Mouse (Mus musculus) MEL (cell line): Measurements from ENCODE around the gene Ccdc183. TPM values are rescaled to one million over a fixed set of nuclear protein-coding genes. Genes with fewer than 3 reads are reported as not detected.

ENCODE experiments used
- DNase-seq: peaks from one replicate; pipeline ENCODE4 v3.0.0; 2011; ENCODE audit warnings: low read depth, low spot score
- H3K27ac ChIP-seq: 2 replicates; pipeline ENCODE4 v1.5.1; 2012; ENCODE audit warnings: low read depth, mild to moderate bottlenecking, control low read depth, low read length, moderate library complexity; ENCODE audit not compliant: control insufficient read depth
- H3K27me3 ChIP-seq, 2 experiments: fragments of 150-350 bp in 1 of 2; sonication (generic) in 1 of 2; 2 replicates each; pipeline ENCODE4 v1.6.1; 2012; ENCODE audit warnings: low read length in 2 of 2, mild to moderate bottlenecking in 2 of 2, improper control_type of control experiment in 1 of 2, moderate library complexity in 1 of 2; ENCODE audit not compliant: insufficient read depth in 2 of 2, control insufficient read depth in 1 of 2
- H3K36me3 ChIP-seq, 2 experiments: 2 replicates each; pipeline ENCODE4 v1.6.1; 2012 to 2014; ENCODE audit warnings: low read length in 2 of 2, improper control_type of control experiment in 1 of 2, inconsistent platforms in 1 of 2, mild to moderate bottlenecking in 1 of 2; ENCODE audit not compliant: insufficient read depth in 2 of 2, control insufficient read depth in 1 of 2
- H3K4me1 ChIP-seq, 2 experiments: fragments of 150-350 bp in 1 of 2; sonication (generic) in 1 of 2; 2 replicates each; pipeline ENCODE4 v1.6.1; 2012; ENCODE audit warnings: low read length in 2 of 2, improper control_type of control experiment in 1 of 2, mild to moderate bottlenecking in 1 of 2; ENCODE audit not compliant: insufficient read depth in 2 of 2, control insufficient read depth in 1 of 2
- H3K4me3 ChIP-seq, 2 experiments: fragments of 150-350 bp in 1 of 2; sonication (generic) in 1 of 2; 2 replicates each; pipeline ENCODE4 v1.5.1; 2012; ENCODE audit warnings: low read depth in 2 of 2, low read length in 2 of 2, mild to moderate bottlenecking in 2 of 2, moderate library complexity in 2 of 2, control low read depth in 1 of 2, improper control_type of control experiment in 1 of 2; ENCODE audit not compliant: control insufficient read depth in 1 of 2, insufficient read depth in 1 of 2
- H3K79me2 ChIP-seq: 2 replicates; pipeline ENCODE4 v1.6.1; 2012; ENCODE audit warnings: mild to moderate bottlenecking, low read length, moderate library complexity; ENCODE audit not compliant: control insufficient read depth, poor library complexity, insufficient read depth
- H3K9ac ChIP-seq: 2 replicates; pipeline ENCODE4 v1.6.1; 2012; ENCODE audit warnings: low read depth, mild to moderate bottlenecking, control low read depth, low read length, moderate library complexity; ENCODE audit not compliant: control insufficient read depth, poor library complexity, severe bottlenecking
- H3K9me3 ChIP-seq: fragments of 150-350 bp; sonication (generic); replicated peaks from 2 replicates; pipeline ENCODE4 v1.6.1; 2012; ENCODE audit warnings: mild to moderate bottlenecking, low read length, improper control_type of control experiment, moderate library complexity; ENCODE audit not compliant: insufficient read depth
- BHLHE40 ChIP-seq: IDR thresholded peaks from 2 replicates; pipeline ENCODE4 v1.6.1; 2012; ENCODE audit warnings: low read depth, mild to moderate bottlenecking, inconsistent platforms, low read length, improper control_type of control experiment, borderline replicate concordance
- CHD1 ChIP-seq: IDR thresholded peaks from 2 replicates; pipeline ENCODE4 v1.6.1; 2012; ENCODE audit warnings: low read depth, mild to moderate bottlenecking, inconsistent platforms, low read length, improper control_type of control experiment
- ELF1 ChIP-seq: IDR thresholded peaks from 2 replicates; pipeline ENCODE4 v1.6.1; 2014; ENCODE audit warnings: low read depth, mild to moderate bottlenecking, inconsistent platforms, low read length, improper control_type of control experiment, moderate library complexity
- KAT2A ChIP-seq: conservative IDR thresholded peaks from 2 replicates; pipeline ENCODE4 v1.6.1; 2012; ENCODE audit warnings: low read depth, low read length, improper control_type of control experiment, inconsistent platforms
- MAX ChIP-seq: IDR thresholded peaks from 2 replicates; pipeline ENCODE4 v1.6.1; 2011; ENCODE audit warnings: low read length, improper control_type of control experiment
- MEF2A ChIP-seq: IDR thresholded peaks from 2 replicates; pipeline ENCODE4 v1.6.1; 2014; ENCODE audit warnings: low read depth, mild to moderate bottlenecking, inconsistent platforms, low read length, improper control_type of control experiment; ENCODE audit not compliant: poor library complexity, insufficient replicate concordance, severe bottlenecking; ENCODE audit errors: extremely low read depth
- MXI1 ChIP-seq: IDR thresholded peaks from 2 replicates; pipeline ENCODE4 v1.6.1; 2011; ENCODE audit warnings: mild to moderate bottlenecking, low read depth, low read length, improper control_type of control experiment
- MYB ChIP-seq: IDR thresholded peaks from 2 replicates; pipeline ENCODE4 v1.6.1; 2011; ENCODE audit warnings: mild to moderate bottlenecking, low read depth, low read length, improper control_type of control experiment
- NELFE ChIP-seq: IDR thresholded peaks from 2 replicates; pipeline ENCODE4 v1.6.1; 2011; ENCODE audit warnings: low read depth, low read length, improper control_type of control experiment
- POLR2A ChIP-seq, 2 experiments: IDR thresholded peaks; 2 replicates each; pipeline ENCODE4 v1.6.1; 2011 to 2012; ENCODE audit warnings: low read length in 2 of 2, mild to moderate bottlenecking in 2 of 2, control low read depth in 1 of 2, improper control_type of control experiment in 1 of 2, low read depth in 1 of 2, moderate library complexity in 1 of 2; ENCODE audit not compliant: control insufficient read depth in 1 of 2, insufficient read depth in 1 of 2, poor library complexity in 1 of 2
- POLR2AphosphoS2 ChIP-seq: IDR thresholded peaks from 2 replicates; pipeline ENCODE4 v1.6.1; 2011; ENCODE audit warnings: low read length, improper control_type of control experiment
- POLR2AphosphoS5 ChIP-seq: IDR thresholded peaks from 2 replicates; pipeline ENCODE4 v1.6.1; 2012; ENCODE audit warnings: low read depth, borderline replicate concordance, mild to moderate bottlenecking, inconsistent platforms, low read length, moderate library complexity, mixed read lengths
- SIN3A ChIP-seq: IDR thresholded peaks from 2 replicates; pipeline ENCODE4 v1.6.1; 2012; ENCODE audit warnings: low read length, improper control_type of control experiment, inconsistent platforms
- UBTF ChIP-seq: IDR thresholded peaks from 2 replicates; pipeline ENCODE4 v1.6.1; 2012; ENCODE audit warnings: low read depth, mild to moderate bottlenecking, inconsistent platforms, low read length, improper control_type of control experiment, moderate library complexity, borderline replicate concordance; ENCODE audit not compliant: insufficient read depth
- USF1 ChIP-seq: IDR thresholded peaks from 2 replicates; pipeline ENCODE4 v1.6.1; 2014; ENCODE audit warnings: low read depth, mild to moderate bottlenecking, inconsistent platforms, low read length, improper control_type of control experiment, moderate library complexity
- USF2 ChIP-seq, 2 experiments: IDR thresholded peaks; 2 replicates each; pipeline ENCODE4 v1.6.1; 2011 to 2012; ENCODE audit warnings: improper control_type of control experiment in 2 of 2, low read length in 2 of 2, borderline replicate concordance in 1 of 2, inconsistent platforms in 1 of 2, low read depth in 1 of 2, mild to moderate bottlenecking in 1 of 2; ENCODE audit not compliant: insufficient read depth in 1 of 2
- ZNF384 ChIP-seq: IDR thresholded peaks from 2 replicates; pipeline ENCODE4 v1.6.1; 2012; ENCODE audit warnings: low read depth, mild to moderate bottlenecking, inconsistent platforms, low read length, improper control_type of control experiment
- polyA plus RNA-seq, 2 experiments: library from polyadenylated mRNA; stranded (reverse) in 1 of 2; unstranded in 1 of 2; fragments of >175 nt in 1 of 2; fragments of >200 nt in 1 of 2; gene quantifications; 2 replicates each; pipeline versions ENCODE4 v1.2.1 to v1.2.4; 2012; ENCODE audit warnings: low replicate concordance in 2 of 2, low read depth in 1 of 2; ENCODE audit not compliant: insufficient read length in 2 of 2, insufficient read depth in 1 of 2, missing spikeins in 1 of 2
- total RNA-seq: library from RNA; depleted of rRNA; stranded (reverse); fragments of 300-350 nt; gene quantifications from 2 replicates; pipeline ENCODE4 v1.2.3, GENCODE M21; 2012

The Ccdc183 gene
- total and polyA plus RNA-seq, 3 experiments, result 0.04 to 0.26 TPM; not detected in 1

DNA sequence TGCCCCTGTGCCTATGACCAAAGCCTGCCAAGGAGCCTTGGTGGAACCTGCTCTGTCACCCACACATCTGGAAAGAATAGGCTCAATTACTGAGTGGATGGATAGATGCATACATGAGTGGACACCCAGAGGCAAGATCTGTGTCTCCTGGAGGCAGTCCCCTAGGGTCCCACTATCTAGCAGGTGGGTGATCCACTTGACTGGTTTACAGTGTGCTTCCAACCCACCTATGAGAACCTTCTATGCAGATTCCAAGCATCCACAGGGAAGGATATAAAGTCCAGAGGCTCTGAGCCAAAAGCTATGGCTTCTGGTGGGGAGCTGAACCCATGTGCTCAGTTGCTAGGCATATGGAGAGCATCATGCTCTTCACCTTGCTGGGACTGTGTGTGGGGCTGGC, 40.2 kb upstream of the Ccdc183 start, which contains the start of gene Lcn5:
TSS of gene Lcn5 (plus strand) at position 301 of the 400 bp plus-strand sequence.
- Histone ChIP-seq H3K4me1 (no peaks in the 10 kb centered on the region), H3K9ac (no peak within 1 kb of the TSS), H3K4me3 (no peak within 1 kb of the TSS), H3K9me3 (no peaks in the 10 kb centered on the region), H3K79me2 (no peaks in the 10 kb centered on the region), H3K36me3 (no peaks in the 10 kb centered on the region), H3K27me3 (peaks cover 10 to 20% of the 10 kb centered on the region in 2 experiments; a peak in 3 of 4 replicates), H3K27ac (no peak within 1 kb of the TSS)
- DNase-seq, result no peak
- TF ChIP-seq CHD1, result no peak

- Histone ChIP-seq H3K27ac (no peak overlapping the region), H3K79me2 (no peaks in the 10 kb centered on the region), H3K9ac (no peak overlapping the region), H3K4me3 (no peak overlapping the region), H3K4me1 (no peaks in the 10 kb centered on the region), H3K27me3 (peaks cover 10 to 20% of the 10 kb centered on the region in 2 experiments; a peak in 3 of 4 replicates), H3K9me3 (no peaks in the 10 kb centered on the region), H3K36me3 (no peaks in the 10 kb centered on the region)
- no peak for TF ChIP-seq MXI1
- no peak for TF ChIP-seq POLR2AphosphoS2
- TF ChIP-seq SIN3A, result no peak
- no peak for TF ChIP-seq MYB
- TF ChIP-seq MEF2A, result no peak
- no peak for TF ChIP-seq NELFE
- TF ChIP-seq POLR2A (IDR thresholded peaks at IDR 0.05; ENCODE audit: control insufficient read depth in 1 of 2, insufficient read depth in 1 of 2, low read depth in 1 of 2, low read length in 2 of 2, poor library complexity in 1 of 2), result no peak
- no peak for TF ChIP-seq USF1
- TF ChIP-seq ELF1, result no peak
- TF ChIP-seq MAX, result no peak
- no peak for TF ChIP-seq KAT2A
- TF ChIP-seq POLR2AphosphoS5, result no peak
- TF ChIP-seq ZNF384, result no peak
- no peak for TF ChIP-seq USF2 (IDR thresholded peaks at IDR 0.05; ENCODE audit: borderline replicate concordance in 1 of 2, insufficient read depth in 1 of 2, low read depth in 1 of 2, low read length in 2 of 2)
- TF ChIP-seq UBTF, result no peak
- no peak for TF ChIP-seq BHLHE40
- no peak for DNase-seq
Measured at GRCm38 (mm10) chr2:25657246-25657645, 39.8 kb upstream of the Ccdc183 start.
